Mouse (Mus musculus): ENCODE results near the gene Pcyox1. TPM values are rescaled to one million over a fixed set of nuclear protein-coding genes. Genes with fewer than 3 reads are reported as not detected.

Gene Pcyox1
- polyA plus RNA-seq, 1 experiment, result 8.2 TPM

DNA sequence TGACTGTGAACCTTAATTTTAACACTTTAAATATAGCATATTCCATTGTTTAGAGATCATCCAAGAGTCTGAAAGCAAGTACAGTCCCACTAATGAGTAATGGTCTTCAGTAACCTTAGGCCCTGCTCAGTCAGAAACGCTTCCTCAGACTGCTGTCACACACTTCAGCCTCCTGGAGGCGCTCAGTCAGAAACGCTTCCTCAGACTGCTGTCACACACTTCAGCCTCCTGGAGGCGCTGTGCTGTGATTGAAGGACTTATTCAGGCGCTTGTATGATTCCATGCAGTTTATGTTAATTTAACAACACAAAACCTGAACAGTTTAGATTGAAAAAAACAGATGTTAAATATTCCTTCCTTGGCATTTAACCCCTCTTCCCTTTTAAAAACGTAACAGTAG, 23.5 kb upstream of the Pcyox1 start:
- Histone ChIP-seq H3K4me3 (replicated peaks) (no peak overlapping the region), H3K4me1 (peaks cover 14% of the 10 kb centered on the region), H3K27me3 (replicated peaks) (no peaks in the 10 kb centered on the region), H3K36me3 (replicated peaks; ENCODE audit: low read length) (peaks cover 91% of the 10 kb centered on the region), H3K9me3 (no peaks in the 10 kb centered on the region)
- TF ChIP-seq GATA1 (IDR thresholded peaks at IDR 0.05; ENCODE audit: borderline replicate concordance, low read length) (no peak), FLI1 (IDR thresholded peaks at IDR 0.05; ENCODE audit: low read length) (no peak)

GRCm38 (mm10) chr6:86419239-86419638, 22.3 kb upstream of the Pcyox1 start:
- peaks cover 90% of the 10 kb centered on the region for H3K36me3 ChIP-seq (replicated peaks; ENCODE audit: low read length)

GRCm38 (mm10) chr6:86418711-86419110, 21.8 kb upstream of the Pcyox1 start:
- Histone ChIP-seq H3K9me3 (no peaks in the 10 kb centered on the region), H3K27me3 (replicated peaks) (no peaks in the 10 kb centered on the region), H3K4me3 (replicated peaks) (no peak overlapping the region), H3K4me1 (peaks cover 19% of the 10 kb centered on the region), H3K36me3 (replicated peaks; ENCODE audit: low read length) (peaks cover 92% of the 10 kb centered on the region)
- TF ChIP-seq GATA1 (IDR thresholded peaks at IDR 0.05; ENCODE audit: borderline replicate concordance, low read length), result no peak
- no peak for TF ChIP-seq FLI1 (IDR thresholded peaks at IDR 0.05; ENCODE audit: low read length)

More at GRCm38 (mm10) chr6:86419239-86419638, 22.3 kb upstream of the Pcyox1 start:
- Histone ChIP-seq H3K4me3 (replicated peaks) (no peak overlapping the region), H3K4me1 (peaks cover 16% of the 10 kb centered on the region), H3K9me3 (no peaks in the 10 kb centered on the region), H3K27me3 (replicated peaks) (no peaks in the 10 kb centered on the region)
- TF ChIP-seq FLI1 (IDR thresholded peaks at IDR 0.05; ENCODE audit: low read length) (no peak), GATA1 (IDR thresholded peaks at IDR 0.05; ENCODE audit: borderline replicate concordance, low read length) (no peak)

- peaks cover 38% of the 10 kb centered on the region; the same call in 1 of the 2 replicates for H3K4me1 ChIP-seq
- no peaks in the 10 kb centered on the region for H3K9me3 ChIP-seq
- no peaks in the 10 kb centered on the region for H3K27me3 ChIP-seq (replicated peaks)
- H3K36me3 ChIP-seq (replicated peaks; ENCODE audit: low read length), result peaks cover 18% of the 10 kb centered on the region
- H3K4me3 ChIP-seq (replicated peaks), result no peak overlapping the region
- TF ChIP-seq GATA1 (IDR thresholded peaks at IDR 0.05; ENCODE audit: borderline replicate concordance, low read length) (no peak), FLI1 (IDR thresholded peaks at IDR 0.05; ENCODE audit: low read length) (no peak)
These were observed 9.4 kb upstream of the Pcyox1 start for GRCm38 (mm10) chr6:86406306-86406705.

DNA sequence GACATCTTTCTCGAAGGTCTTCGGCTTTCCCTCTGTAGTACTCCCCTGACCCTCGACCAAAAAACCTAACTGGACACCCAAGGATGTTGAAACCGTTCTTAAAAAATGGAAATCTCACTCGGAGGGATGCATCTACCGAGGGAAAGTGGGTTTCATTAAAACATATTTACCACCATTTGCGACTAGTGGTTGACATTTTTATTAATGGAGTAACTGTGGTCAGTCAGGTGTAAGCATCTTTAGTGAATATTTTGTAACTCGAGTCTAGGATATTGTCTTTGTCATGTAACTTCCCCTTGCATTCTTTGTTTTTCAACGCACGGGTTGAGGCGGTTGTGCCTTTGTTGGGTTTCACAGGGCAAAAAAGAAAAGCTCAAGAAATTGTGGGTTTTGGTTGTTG, 8.0 kb upstream of the Pcyox1 start:
- TF ChIP-seq FLI1 (IDR thresholded peaks at IDR 0.05; ENCODE audit: low read length), result no peak
- TF ChIP-seq GATA1 (IDR thresholded peaks at IDR 0.05; ENCODE audit: borderline replicate concordance, low read length), result no peak
- H3K27me3 ChIP-seq (replicated peaks), result no peaks in the 10 kb centered on the region
- H3K36me3 ChIP-seq (replicated peaks; ENCODE audit: low read length), result peaks cover 18% of the 10 kb centered on the region
- H3K9me3 ChIP-seq, result no peaks in the 10 kb centered on the region
- peaks cover 45% of the 10 kb centered on the region for H3K4me1 ChIP-seq
- peak overlapping the region; percentile 93 for H3K4me3 ChIP-seq (replicated peaks)

DNA sequence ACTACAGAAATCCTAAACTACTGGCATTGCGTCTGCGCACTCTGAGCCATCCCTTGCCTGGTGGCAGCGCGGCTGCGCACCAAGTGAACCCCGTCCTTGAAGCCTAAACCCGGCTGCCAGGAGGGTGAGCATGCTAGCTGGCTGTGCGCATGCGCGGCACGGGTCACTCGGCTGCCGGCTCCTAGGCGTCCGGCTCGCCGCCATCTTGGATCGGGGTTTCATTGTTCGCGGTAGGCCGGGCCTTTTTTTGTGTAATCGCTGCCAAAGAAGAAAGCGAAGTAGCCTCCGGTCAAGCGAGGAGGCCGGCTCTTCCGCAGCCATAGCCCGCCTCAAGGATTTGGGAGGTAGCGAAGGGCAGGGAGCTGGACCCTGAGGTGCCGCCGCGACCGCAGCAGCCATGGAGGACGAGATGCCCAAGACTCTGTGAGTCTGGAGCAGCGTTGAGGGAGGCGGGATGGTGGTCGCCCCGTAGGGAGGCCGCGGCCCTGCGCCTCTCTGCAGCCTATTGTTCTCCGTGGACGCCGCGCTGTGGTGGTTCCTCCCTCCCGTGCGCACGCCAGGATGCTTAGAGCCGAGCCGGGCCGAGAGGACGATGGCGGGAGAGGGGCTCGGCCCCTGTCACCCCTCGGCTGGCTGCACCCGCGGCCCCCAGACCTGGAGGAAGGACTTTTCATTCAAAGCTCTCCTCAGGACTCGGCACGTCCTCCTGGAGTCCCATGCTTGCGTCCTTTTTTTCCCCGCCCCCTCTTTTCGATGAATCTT, 7.3 kb upstream of the Pcyox1 start, which contains the start of gene Tia1:
Gene Tia1 (plus strand): TSS at position 120 of the 762 bp plus-strand sequence.
- Histone ChIP-seq H3K36me3 (replicated peaks; ENCODE audit: low read length) (peaks cover 16% of the 10 kb centered on the region), H3K4me1 (peaks cover 47% of the 10 kb centered on the region), H3K4me3 (replicated peaks) (peak within 1 kb of the TSS; percentile 93), H3K27me3 (replicated peaks) (no peaks in the 10 kb centered on the region), H3K9me3 (no peaks in the 10 kb centered on the region)
- TF ChIP-seq FLI1 (IDR thresholded peaks at IDR 0.05; ENCODE audit: low read length) (no peak), GATA1 (IDR thresholded peaks at IDR 0.05; ENCODE audit: borderline replicate concordance, low read length) (no peak)

DNA sequence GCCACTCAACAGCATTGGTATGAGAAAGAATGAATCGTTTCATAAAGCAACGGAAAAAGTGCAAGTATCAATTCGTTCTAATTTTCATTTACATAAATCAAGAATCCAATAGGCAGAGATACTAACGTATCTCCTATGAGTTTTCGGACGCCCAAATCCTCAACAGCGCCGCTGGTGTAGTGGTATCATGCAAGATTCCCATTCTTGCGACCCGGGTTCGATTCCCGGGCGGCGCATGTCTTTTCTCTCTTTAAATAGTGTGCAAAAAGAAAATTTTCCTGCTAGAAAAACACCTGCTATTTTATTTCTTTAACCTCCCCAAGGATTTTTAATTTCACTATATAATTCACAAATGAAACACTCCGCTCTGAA, 6.8 kb upstream of the Pcyox1 start:
- H3K9me3 ChIP-seq, result no peaks in the 10 kb centered on the region

DNA sequence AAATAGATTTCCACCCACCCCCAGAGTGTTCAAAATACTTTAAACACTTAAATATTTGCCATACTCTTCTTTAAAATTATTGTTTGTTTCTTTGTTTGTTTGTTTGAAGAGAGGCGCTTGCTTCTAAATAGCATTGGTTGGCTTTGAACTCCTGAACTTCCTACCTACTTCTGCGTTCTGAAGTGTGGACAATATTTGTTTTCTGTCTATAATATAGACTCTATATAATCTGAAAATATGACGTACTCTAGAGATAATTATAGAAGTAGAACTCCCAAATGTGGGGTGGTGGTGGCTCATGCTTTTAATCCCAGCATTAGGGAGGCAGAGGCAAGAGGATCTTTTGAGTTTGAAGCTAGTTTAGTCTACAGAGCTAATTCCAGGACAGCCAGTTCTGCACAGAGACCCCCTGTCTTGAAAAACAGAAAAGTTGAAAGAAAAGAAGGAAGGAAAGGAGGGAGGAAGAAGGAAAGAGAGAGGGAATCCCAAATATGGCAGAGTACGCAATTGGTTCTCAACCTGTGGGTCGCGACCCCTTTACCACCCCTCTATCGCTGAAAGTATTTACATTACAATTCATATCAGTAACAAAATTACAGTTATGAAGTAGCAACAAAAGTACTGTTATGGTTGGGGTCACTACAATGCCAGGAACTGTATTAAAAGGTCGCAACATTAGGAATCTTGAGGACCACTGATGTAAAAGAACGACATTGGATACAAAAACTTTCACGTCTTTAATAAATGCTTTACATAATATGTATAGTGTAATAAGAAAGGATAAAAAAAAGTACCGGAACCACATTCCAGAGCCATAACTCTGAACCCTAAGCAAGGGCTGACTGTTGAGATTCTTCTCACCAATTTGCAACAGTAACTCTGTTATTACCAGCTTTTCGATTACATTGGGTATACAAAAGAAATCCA, 6.0 kb upstream of the Pcyox1 start:
- Histone ChIP-seq H3K27me3 (replicated peaks) (no peaks in the 10 kb centered on the region), H3K4me3 (replicated peaks) (peak overlapping the region; percentile 93), H3K4me1 (peaks cover 48% of the 10 kb centered on the region), H3K36me3 (replicated peaks; ENCODE audit: low read length) (peaks cover 10% of the 10 kb centered on the region), H3K9me3 (no peaks in the 10 kb centered on the region)
- TF ChIP-seq FLI1 (IDR thresholded peaks at IDR 0.05; ENCODE audit: low read length), result no peak
- TF ChIP-seq GATA1 (IDR thresholded peaks at IDR 0.05; ENCODE audit: borderline replicate concordance, low read length), result no peak

More for the DNA sequence above, 6.8 kb upstream of the Pcyox1 start:
- H3K4me3 ChIP-seq (replicated peaks), result peak overlapping the region; percentile 93
- H3K4me1 ChIP-seq, result peaks cover 47% of the 10 kb centered on the region
- peaks cover 13% of the 10 kb centered on the region for H3K36me3 ChIP-seq (replicated peaks; ENCODE audit: low read length)
- TF ChIP-seq GATA1 (IDR thresholded peaks at IDR 0.05; ENCODE audit: borderline replicate concordance, low read length), result no peak
- no peak for TF ChIP-seq FLI1 (IDR thresholded peaks at IDR 0.05; ENCODE audit: low read length)
- no peaks in the 10 kb centered on the region for H3K27me3 ChIP-seq (replicated peaks)

- TF ChIP-seq FLI1 (IDR thresholded peaks at IDR 0.05; ENCODE audit: low read length) (no peak), GATA1 (IDR thresholded peaks at IDR 0.05; ENCODE audit: borderline replicate concordance, low read length) (no peak)
- no peaks in the 10 kb centered on the region for H3K9me3 ChIP-seq
- no peaks in the 10 kb centered on the region for H3K27me3 ChIP-seq (replicated peaks)
- no peaks in the 10 kb centered on the region for H3K36me3 ChIP-seq (replicated peaks; ENCODE audit: low read length)
- peaks cover 54% of the 10 kb centered on the region for H3K4me1 ChIP-seq
- H3K4me3 ChIP-seq (replicated peaks), result peak overlapping the region; percentile 84
These were observed 4.0 kb upstream of the Pcyox1 start for GRCm38 (mm10) chr6:86400972-86401371.
